Mouse (Mus musculus): ENCODE data around the gene Mmp28.

- TF ChIP-seq CTCF (IDR thresholded peaks at IDR 0.05; ENCODE audit: extremely low read depth, insufficient read length, insufficient replicate concordance, low read depth, low read length) (no peak), POLR2A (IDR thresholded peaks at IDR 0.05; ENCODE audit: low read depth, low read length) (no peak)
Measured at GRCm38 (mm10) chr11:83447612-83448011, 15.3 kb downstream of the Mmp28 start.
